Mouse (Mus musculus) spleen, adult 2 months (tissue): ENCODE measurements at regions not wholly inside any gene's neighbourhood (a gene's known extent, or its start where the extent isn't known, plus 50 kb on each side); places are given as distances from the start of the nearest gene placed in this dataset.

Experiments used
- DNase-seq, 2 experiments: peaks; one replicate each; pipeline versions ENCODE4 v3.0.0 to v3.0.0-alpha.2; 2012 to 2021; ENCODE audit warnings: low spot score in 2 of 2, low read depth in 1 of 2
- H3K27ac ChIP-seq: fragments of 200-500 bp; 2 replicates; pipeline ENCODE4 v1.5.1; 2012; ENCODE audit warnings: low read length, inconsistent platforms; ENCODE audit not compliant: insufficient read depth
- H3K27me3 ChIP-seq: fragments of 200-500 bp; 2 replicates; pipeline ENCODE4 v1.6.1; 2012; ENCODE audit warnings: mild to moderate bottlenecking, moderate library complexity, low read length, inconsistent platforms; ENCODE audit not compliant: control insufficient read depth, insufficient read depth
- H3K36me3 ChIP-seq: fragments of 200-500 bp; 2 replicates; pipeline ENCODE4 v1.6.1; 2012; ENCODE audit warnings: mild to moderate bottlenecking, low read length, inconsistent platforms; ENCODE audit not compliant: control insufficient read depth, insufficient read depth
- H3K4me1 ChIP-seq: fragments of 200-500 bp; 2 replicates; pipeline ENCODE4 v1.6.1; 2011; ENCODE audit warnings: inconsistent platforms; ENCODE audit not compliant: control insufficient read depth, insufficient read depth, insufficient read length
- H3K4me3 ChIP-seq: fragments of 200-500 bp; 2 replicates; pipeline ENCODE4 v1.5.1; 2011; ENCODE audit warnings: mild to moderate bottlenecking, inconsistent platforms; ENCODE audit not compliant: insufficient read depth, insufficient read length; ENCODE audit errors: extremely low read depth
- CTCF ChIP-seq: fragments of 200-500 bp; IDR thresholded peaks from 2 replicates; pipeline ENCODE4 v1.5.1; 2011; ENCODE audit warnings: mild to moderate bottlenecking, inconsistent platforms; ENCODE audit not compliant: insufficient read depth, insufficient read length, insufficient replicate concordance; ENCODE audit errors: extremely low read depth
- POLR2A ChIP-seq: fragments of 200-500 bp; IDR thresholded peaks from 2 replicates; pipeline ENCODE4 v1.6.1; 2011; ENCODE audit warnings: low read depth, low read length, inconsistent platforms
- WGBS: fragments of 180-500 bp; shearing (Covaris S2); methylation state at CpG from one replicate; pipeline ENCODE4 v1.1.7; 2018; 5-methylcytosine and 5-hydroxymethylcytosine counted together

DNA sequence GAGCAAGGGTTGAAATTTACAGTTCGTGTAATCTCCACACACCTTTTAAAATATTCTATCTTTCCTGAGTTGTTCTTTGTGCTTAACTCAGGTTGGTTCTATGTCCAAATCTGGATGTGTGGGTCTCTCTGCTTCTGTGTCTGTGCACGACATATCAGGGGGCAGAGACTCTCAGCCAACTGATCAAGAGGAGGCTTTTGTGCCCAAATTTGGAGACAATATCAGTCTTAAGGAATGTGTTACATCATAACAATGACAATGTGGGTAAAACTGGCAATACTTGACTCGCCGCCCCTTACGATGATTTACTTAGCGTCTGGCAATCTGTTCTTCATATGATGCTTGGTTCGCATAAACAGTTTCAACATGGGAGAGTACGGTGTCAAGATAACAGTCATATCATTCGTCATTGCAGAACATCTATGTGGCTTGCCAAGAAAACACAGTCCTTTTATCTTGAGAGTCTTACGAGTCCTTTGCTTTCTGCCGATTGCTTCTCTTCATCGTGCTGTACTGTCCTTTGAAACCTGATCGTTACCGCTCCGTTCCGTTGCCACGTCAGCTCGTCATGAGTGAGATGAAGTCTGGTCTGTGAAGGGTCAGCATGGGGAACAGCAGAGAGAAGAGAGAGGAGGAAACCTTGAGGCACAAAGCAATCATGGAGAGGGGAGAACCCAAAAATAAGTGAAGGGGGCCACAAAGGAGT, 2212.9 kb upstream of the Gm7489 start:
- TF ChIP-seq CTCF (no peak), POLR2A (no peak)
- no peak overlapping the region for H3K27ac ChIP-seq
- no peak overlapping the region for H3K4me3 ChIP-seq
- H3K27me3 ChIP-seq, result no peaks in the 10 kb centered on the region
- no peak for DNase-seq
- no peaks in the 10 kb centered on the region for H3K4me1 ChIP-seq
- no peaks in the 10 kb centered on the region for H3K36me3 ChIP-seq
- 92% methylated on average over 18 of the region's 18 CpGs for WGBS

DNA sequence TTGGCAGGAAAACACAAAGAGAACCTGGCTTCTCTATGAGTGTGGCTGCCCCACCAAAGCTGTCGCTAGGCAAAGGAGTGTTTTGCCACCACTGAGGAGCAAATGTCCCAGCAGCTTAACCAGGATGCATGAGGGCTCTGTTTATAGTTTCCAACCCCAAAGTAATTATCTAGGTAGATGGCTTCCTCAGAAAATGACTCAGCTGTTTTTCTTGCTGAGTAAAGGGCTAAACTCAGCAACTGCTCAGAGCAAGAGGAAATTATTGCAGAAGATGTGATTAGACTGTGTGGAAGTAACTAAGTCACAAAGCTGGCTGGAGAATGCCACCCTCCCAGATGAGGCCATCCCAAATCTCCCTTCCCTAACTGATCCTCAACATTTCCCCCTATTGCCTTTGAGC, 2211.2 kb upstream of the Gm7489 start:
- 60% methylated on average over 1 of the region's 1 CpGs for WGBS
- no peak overlapping the region for H3K27ac ChIP-seq
- no peak overlapping the region for H3K4me3 ChIP-seq
- no peaks in the 10 kb centered on the region for H3K36me3 ChIP-seq
- DNase-seq, result no peak
- no peaks in the 10 kb centered on the region for H3K27me3 ChIP-seq
- no peaks in the 10 kb centered on the region for H3K4me1 ChIP-seq
- TF ChIP-seq CTCF, result no peak
- TF ChIP-seq POLR2A, result no peak

DNA sequence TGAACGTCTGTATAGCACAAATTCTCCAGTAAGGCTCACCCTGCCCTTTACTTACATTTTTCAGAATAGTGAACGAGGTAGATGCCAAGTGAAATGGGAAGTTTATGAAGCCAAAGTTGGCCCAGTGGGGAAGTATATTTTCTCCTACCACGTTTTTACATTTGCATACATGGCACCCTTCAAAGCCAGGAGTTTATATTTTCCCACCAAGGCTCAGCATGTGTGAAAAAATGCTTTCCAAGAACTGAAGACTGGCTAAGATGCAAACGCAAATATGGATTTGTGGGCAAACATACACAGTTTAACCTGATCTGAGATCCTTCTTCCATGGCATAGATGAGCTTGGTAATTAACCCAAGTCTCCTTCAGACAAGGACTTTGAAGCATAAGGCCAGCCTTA, 2209.4 kb upstream of the Gm7489 start:
- H3K27me3 ChIP-seq, result no peaks in the 10 kb centered on the region
- 64% methylated on average over 4 of the region's 4 CpGs for WGBS
- no peak for TF ChIP-seq POLR2A
- no peaks in the 10 kb centered on the region for H3K4me1 ChIP-seq
- H3K27ac ChIP-seq, result no peak overlapping the region
- H3K4me3 ChIP-seq, result no peak overlapping the region
- DNase-seq, result no peak
- H3K36me3 ChIP-seq, result no peaks in the 10 kb centered on the region

DNA sequence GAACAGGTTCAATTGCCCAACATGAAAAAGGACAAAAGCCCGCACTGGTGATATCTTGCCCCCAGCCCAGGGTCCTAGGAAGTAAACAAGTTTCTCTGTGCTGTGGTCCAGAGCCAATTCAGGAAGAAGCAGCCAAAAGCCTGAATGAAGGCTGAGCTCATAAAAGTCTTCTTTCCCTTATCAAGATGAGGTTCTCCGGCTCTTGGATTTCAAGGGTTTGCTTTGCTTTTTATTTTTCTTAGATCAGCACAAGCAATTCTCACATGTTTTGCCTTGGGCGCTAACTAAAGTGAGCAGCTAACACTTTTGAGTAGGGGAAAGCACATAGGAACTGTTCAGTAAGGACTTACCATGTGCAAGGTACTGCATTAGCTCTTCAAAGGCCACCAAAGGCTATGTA, 2208.0 kb upstream of the Gm7489 start:
- Histone ChIP-seq H3K27me3 (no peaks in the 10 kb centered on the region), H3K4me1 (no peaks in the 10 kb centered on the region), H3K4me3 (no peak overlapping the region), H3K36me3 (no peaks in the 10 kb centered on the region), H3K27ac (no peak overlapping the region)
- no peak for DNase-seq
- TF ChIP-seq CTCF, result no peak
- no peak for TF ChIP-seq POLR2A
- 89% methylated on average over 3 of the region's 3 CpGs for WGBS

DNA sequence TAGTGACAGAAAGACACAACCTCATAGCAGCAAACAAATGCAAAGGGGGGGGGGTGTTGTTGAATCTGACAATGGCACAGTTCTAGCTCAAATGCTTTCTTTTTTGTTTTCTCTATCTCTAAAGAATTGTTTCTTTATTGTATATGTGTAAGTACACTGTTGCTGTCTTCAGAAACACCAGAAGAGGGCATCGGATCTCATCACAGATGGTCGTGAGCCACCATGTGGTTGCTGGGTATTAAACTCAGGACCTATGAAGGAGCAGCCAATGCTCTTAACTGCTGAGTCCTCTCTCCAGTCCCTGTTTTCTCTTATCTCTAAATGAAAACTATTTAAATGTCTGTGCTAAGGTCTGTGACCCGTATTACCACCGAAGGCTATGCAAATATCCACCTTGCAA, 2207.4 kb upstream of the Gm7489 start:
- no peak overlapping the region for H3K4me3 ChIP-seq
- H3K4me1 ChIP-seq, result no peaks in the 10 kb centered on the region
- H3K27me3 ChIP-seq, result no peaks in the 10 kb centered on the region
- WGBS, result 85% methylated on average over 4 of the region's 4 CpGs
- no peak for DNase-seq
- H3K36me3 ChIP-seq, result no peaks in the 10 kb centered on the region
- TF ChIP-seq CTCF (no peak), POLR2A (no peak)
- no peak overlapping the region for H3K27ac ChIP-seq

DNA sequence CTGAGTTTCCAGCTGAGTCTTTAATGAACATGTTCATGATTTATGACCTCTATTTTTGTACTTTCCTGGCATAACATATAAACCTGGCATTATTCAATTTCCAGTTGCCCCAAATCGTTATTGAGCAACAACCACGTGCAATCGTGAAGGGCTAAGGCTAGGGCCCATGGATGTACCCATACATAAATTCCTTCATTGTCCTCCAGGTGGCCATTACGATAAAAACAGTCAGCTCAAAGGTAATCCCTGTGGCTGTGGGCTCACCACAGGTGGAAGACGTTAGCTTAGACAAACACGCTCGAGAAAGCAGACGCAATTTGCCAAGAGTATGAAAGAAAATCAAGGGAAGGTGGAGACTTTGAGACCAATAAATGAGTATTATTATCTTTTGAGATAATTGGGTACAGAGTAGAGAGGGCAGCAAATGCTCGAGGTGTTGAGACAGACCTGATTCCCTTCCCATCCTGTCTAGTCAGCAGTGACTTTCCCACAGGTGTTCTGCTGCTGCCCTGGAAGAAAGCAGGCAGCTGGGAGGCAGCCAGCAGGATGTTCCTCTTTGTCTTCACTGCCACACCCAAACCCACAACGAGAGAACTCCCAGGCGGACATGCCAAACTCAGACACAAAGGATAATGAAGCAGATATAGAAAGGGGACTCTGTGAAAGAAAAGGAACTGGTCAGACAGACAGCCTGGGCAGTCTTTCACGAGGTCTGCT, 2205.4 kb upstream of the Gm7489 start:
- Histone ChIP-seq H3K4me1 (no peaks in the 10 kb centered on the region), H3K27ac (no peak overlapping the region), H3K27me3 (no peaks in the 10 kb centered on the region), H3K36me3 (no peaks in the 10 kb centered on the region), H3K4me3 (no peak overlapping the region)
- WGBS, result 61% methylated on average over 12 of the region's 12 CpGs
- no peak for DNase-seq
- TF ChIP-seq POLR2A (no peak), CTCF (no peak)

DNA sequence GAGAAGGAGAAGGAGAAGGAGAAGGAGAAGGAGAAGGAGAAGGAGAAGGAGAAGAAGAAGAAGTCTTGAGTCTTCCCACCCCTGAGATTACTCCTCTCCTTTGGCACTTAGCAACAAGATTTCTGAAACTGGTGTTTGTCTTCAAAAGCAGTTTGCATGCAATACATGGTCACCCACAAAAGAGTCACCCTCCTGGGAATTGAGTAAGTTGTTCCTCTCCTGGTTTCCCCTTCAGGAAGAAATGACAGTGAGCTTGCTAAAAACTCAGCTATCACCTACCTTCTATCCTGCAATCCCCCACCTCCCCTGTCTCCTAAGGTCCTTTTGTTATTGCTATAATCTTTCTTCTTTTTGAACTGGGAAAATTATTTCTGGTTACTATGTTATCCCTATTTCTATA, 2204.2 kb upstream of the Gm7489 start:
- TF ChIP-seq POLR2A (no peak), CTCF (no peak)
- DNase-seq, result no peak
- no peaks in the 10 kb centered on the region for H3K4me1 ChIP-seq

More for the DNA sequence above, 2204.2 kb upstream of the Gm7489 start:
- Histone ChIP-seq H3K4me3 (no peak overlapping the region), H3K36me3 (no peaks in the 10 kb centered on the region), H3K27me3 (no peaks in the 10 kb centered on the region), H3K27ac (no peak overlapping the region)
